Mouse (Mus musculus) gastrocnemius, postnatal 25 days (tissue): ENCODE results near the gene Ddx11. TPM values are rescaled to one million over a fixed set of nuclear protein-coding genes. Genes with fewer than 3 reads are reported as not detected.
"Not testable (repeated sequence)": the region's sequence is repeated elsewhere in the genome, so short reads cannot be mapped to it uniquely, and the experiment has no call there.

ENCODE experiments used
- DNase-seq: peaks from one replicate; pipeline ENCODE4 v3.0.0; 2022
- total RNA-seq, 2 experiments: library from RNA; stranded (reverse); gene quantifications; 1 replicate in 1 of 2; 2 replicates in 1 of 2; pipeline ENCODE4 v1.2.3; 2021

Ddx11 gene
- total RNA-seq, 2 experiments from 2014 or later, result 0.38 to 0.48 TPM

DNA sequence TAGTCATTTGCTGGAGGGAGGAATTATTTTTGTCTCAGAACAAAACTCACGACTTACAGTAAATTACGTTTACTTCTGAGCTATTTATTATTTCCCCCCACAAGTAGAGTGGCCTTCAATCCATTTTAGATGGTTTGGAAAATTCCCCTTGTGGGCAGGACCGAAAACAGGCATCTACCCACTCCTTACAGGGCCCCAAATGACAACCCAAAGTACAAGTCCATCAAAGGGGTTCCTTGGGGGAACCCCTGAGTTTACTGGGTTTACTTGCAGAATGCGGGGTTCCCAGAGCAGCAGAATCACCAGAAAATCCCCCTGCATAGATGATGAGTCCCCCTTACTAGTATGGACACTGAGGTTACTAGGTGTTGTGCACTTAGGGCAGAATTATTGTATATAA is 11.2 kb upstream of the Ddx11 start:
- DNase-seq, result no peak

DNA sequence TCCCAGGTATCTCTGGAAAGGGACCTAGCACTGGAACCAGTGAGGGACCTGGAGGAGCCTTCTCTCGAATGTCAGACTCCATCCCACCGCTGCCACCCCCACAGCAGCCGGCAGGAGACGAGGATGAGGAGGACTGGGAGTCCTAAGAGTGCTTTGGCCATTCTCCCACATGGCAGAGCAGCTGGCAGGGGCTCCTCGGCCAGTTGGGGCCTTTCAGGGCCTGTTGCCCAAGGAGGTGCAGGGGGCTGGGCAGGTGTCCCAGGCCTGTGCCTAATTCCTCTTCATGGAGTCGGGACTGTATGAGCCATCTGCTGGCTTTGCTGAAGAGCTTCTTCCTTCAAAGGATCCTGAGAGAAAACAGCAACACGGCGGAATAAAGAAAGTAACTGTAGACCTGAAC is 4.3 kb upstream of the Ddx11 start:
- DNase-seq, result no peak

DNA sequence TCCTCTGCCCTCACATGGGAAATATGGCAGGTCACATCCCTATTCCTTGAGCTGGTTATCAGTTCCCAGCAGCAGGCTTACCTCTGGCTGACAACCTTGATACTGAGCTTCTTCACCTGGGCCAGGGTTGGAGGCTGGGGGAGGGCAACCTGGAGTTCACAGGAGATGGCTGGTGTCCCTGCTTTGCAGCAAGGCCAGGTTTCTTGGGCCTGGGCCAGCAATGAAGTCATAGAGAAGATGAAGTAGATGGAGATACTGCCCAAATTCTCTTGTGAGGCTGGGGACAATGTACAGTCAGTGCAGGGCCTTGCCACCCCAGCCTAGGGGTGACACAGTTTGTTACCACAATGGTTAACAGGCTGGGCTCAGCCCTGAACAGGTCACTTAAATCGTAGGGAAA is 2.6 kb upstream of the Ddx11 start:
- no peak for DNase-seq

DNA sequence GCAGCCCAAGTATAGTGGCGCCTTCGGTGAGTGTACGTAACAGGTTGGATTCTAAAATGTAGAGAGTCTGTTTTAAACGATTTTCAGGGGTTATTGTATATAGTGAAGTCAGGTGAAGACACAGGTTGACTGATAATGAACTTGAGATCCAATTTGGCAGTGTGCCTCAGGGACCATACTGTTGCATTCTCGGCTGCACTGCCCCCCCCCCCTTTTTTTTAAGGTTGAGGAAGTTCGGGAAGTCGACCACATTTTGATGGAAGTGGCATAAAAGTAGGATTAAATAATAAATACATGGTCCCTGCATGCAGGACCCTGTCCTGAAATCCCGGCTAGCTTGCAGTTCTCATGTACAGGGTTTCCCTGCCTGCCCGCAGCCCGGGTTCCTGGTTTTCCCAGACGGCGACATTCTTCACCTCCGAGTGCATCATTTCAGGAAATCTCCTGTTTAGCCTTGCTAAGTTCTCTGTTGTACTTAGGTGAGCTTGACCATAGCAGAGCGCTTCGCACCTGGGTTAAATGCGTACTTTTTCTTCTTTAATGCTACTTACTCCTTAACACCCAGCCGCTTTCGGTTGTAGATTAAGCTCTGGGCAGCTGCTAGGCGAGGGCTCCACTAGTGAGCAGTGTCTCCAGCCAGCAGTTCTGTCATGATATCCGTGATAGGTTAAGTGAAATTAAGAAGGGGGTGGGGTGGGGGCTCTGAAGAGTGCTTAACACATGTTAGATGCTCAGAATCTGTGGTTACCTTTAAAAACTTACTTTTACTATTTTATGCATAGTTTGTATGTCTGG is 693 bp downstream of the Ddx11 start:
- no peak for DNase-seq

DNA sequence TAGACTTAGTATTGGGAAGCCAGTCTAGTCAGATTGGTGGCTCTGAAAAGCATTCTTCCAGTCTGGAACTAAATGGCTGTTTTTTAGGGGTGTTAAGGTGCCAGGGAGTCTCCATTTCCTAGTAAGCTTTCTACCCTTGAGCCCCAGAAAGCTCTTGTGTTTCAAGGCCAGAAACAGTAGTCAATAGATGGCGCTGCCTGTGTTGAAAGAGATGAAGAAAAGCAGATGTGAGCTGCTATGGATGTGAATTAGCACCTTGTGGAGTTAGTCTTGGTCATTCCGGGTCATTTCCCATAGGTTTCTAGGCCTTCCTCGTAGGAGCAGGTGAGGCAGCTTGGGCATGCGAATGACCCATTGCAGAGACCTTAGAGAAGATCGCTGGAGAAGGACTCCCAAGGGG is 1.9 kb downstream of the Ddx11 start:
- no peak for DNase-seq

DNA sequence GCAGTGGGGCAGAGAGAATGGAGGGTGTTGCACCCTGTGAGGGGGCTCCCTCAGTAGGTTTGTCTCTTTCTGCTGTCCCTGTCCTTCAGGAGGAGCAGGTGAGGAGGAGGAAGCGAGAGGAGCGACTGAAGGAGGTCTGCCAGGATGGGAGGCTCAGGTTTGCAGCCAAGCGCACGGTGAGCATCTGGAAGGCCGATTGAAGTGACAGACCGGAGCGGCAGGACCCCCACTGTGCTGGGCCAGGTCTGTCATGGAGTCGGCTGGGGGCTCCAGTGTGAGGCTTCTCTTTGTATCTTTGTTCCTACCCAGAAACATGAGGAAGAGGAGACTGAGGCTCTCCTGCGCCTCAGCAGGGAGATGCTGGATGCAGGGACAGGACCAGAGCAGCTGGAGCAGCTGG is 7.1 kb downstream of the Ddx11 start:
- no peak for DNase-seq

DNA sequence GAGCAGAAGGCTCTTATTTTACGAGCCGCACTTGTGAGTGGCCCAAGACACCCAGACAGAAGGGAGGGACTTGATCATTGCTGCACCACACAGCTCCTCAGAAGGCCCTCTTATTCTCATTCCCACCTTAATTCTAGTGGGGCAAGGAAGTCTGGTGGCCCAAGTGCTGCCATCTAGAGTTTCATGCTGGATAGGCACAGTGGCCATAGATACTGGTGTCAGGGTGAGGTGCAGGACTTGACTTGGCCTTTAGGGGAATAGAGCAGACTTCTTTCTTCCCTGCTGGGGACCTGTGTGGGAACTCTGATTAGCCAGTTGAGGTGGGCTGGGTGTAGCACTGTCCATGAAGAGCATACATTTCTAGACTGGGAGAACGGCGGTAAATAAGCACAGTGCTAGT is 7.9 kb downstream of the Ddx11 start:
- DNase-seq, result no peak

DNA sequence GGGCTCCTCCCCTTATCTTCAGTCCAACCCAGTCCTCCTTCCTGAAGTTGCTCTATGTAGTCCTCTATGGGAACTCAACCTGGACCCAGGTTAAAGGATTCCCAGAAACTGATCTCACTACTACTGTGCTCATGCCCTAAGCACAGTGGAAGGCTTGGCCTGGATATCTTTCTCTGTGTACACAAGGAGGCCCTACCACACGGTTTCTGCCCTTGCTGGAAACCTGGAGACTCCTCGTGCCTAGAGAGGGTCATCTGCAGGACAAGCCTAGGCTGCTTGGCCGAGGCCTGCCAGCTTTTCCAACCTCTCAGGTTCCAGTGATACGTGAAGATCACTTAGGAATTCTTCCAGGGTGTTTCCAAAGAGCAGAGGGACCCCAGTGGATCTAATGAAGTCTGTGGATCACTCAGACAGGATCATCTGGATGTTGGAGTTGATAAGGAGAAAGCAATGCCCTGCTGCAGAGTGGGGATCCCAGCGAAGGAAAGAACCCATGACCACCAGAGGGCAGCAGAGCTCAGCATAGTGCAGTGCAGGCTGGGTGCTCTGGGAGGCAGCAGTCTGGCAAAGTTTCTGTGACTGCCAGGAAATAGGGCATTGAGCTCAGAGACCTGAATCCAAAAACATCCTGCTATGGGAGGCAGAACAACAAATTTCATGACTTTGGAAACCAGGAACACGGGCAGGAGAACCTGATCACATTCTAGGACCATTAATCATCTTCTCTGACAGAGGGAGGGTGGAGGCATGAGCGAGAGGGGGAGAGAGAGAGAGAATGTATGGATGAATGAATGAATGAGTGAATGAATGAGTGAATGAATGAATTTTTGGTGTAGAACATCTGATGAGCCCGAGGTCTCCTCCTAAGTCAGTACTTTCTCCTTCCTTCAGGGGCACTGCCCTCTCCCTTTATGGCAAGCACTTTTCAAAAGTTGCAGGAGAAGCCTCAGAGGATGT is 29.7 kb downstream of the Ddx11 start:
- DNase-seq, result not testable (repeated sequence)

DNA sequence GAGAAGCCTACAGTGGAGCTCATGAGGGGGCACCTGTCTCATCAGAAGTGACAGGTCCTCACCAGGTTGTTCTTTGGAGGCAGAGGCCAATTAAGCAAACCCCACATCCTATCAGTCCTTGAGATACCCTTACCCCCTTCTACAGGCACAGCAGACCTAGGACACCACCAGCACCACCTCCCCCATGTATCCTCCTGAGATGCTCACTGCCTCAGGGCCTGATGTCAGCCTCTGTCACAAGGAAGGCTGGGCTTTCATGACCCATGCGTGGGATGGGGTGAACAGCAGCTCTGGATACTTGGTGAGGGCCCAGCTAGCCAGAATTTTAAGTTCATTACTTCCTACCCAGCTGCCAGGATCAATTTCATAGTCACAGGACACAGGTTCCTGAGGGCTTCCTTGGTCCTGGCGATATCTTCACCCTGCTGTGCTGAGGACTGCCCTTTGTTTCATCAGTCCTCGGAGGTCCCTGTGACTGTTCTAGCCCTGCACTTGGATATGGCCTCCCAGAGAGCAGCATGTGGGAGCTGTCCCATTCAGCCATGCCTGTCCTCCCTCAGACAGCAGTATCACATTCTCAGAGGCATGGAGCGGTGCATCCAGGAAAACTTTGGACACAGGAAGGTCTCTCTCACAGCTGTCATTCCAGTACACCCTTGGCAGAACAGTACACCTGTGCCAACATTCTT is 30.6 kb downstream of the Ddx11 start:
- not testable (repeated sequence) for DNase-seq

DNA sequence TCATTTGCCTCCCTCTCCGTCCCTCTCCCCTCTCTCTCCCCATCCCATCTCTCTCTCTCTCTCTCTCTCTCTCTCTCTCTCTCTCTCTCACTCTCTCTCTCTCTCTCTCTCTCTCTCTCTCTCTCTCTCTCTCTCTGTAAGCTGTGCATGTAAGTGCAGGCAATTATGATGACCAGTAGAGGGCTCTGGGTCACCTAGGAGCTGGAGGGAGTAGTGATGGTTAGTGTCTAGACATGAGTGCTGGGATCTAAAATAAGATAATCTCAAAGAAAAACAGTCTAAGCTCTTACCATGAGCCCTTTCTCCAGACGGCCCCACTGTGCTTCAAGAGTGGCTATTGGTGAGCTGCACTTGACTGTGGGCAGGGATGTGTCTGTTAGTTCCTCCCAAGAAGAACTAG is 31.6 kb downstream of the Ddx11 start:
- no peak for DNase-seq

DNA sequence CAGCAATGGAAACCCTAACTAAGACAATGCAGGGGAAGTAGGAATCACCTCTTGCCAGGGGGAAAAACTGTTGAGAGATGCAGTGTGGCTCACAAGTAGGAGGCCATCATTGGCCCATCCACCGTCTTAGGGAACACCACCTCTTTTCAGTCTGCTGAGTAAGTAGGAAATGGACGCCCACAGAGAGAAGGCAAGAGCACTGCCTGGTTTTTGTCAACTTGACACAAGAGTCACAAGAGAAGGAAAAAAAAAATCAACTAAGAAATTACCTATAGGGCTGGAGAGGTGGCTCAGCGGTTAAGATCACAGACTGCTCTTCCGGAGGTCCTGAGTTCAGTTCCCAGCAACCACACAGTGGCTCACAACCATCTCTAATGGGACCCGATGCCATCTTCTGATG is 35.0 kb downstream of the Ddx11 start:
- DNase-seq, result no peak

DNA sequence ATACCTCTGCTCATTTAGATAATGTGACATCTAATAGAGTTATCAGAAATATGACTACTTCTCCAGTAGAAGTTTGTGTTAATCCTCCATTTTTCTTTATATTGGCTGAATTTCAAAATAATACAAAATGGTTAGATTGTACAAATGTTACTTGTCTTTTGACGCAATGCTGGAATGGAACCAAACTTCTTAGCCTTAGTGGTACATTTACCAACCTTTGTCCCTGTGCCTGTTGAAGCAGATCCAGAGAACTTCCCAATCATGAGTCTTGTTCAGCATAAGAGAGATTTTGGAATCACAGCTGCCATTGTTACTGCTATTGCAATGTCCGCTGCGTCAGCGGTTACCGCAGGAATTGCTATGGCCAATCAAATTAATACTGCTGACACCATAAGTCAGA is 43.8 kb downstream of the Ddx11 start:
- not testable (repeated sequence) for DNase-seq

DNA sequence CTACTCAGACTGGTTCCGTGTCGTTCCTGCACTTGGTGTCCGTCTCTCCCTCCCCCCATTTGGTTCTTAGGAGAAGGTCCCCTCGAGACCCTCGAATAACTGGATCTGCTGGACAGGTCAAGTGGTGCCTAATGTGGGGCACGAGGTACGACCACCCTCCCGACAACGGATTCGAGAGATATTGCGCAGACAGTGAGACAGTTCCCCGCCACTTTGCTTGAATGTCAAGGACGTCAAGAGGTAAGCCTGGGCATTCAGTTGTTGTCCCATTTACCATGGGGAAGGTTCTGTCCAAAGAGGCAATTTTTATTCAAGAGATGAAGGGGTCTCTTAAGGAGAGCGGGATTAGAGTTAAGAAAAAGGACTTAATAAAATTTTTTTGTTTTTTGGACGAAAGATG is 47.7 kb downstream of the Ddx11 start:
- not testable (repeated sequence) for DNase-seq

DNA sequence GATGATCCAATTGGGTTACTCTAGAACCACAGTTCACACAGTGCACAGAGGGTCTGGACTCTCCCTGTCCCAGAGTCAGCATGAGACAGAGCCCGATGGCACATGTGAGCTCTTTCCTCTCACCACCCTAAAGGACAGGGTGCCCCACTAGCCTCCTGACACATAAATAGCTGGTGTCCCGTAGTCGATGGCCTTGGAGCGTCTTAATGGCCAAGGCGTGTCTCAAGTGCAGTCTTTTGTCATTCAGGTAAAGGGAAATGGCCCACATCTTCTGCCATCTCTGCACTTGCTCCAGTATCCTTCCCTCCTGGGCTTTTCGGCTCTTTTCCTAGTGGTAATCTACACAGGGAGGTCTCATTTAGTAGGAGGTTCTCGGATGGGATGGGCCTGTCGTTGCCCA is 67.3 kb downstream of the Ddx11 start:
- no peak for DNase-seq

DNA sequence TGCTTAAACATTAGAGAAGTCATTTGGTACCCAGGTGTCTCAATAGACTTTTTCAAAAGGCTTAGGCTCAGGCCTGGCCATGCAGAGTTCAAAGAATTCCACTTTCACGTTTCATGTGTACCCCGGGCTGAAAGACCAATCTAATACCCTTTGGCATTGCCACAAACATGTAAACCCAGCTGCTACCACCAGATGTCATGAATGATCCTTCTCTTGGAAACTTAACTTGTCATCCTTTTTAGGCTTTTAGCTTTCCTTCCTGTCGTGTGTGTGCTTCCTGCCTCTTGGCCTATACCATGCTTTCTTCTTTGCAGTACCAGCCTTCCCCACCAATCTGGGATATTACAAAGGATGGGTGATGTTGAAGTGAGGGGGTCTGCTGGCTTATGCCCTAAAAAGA is 73.7 kb downstream of the Ddx11 start:
- DNase-seq, result no peak

Other genes with a start within 250 kb of the Ddx11 start
- gene Ralbp1, start 237.7 kb upstream of the Ddx11 start, total RNA-seq, result 10 to 100 TPM; 20.2 to 20.5 TPM
- 10 to 100 TPM; 22.1 to 26.8 TPM for gene Twsg1, start 172.3 kb upstream of the Ddx11 start, total RNA-seq
- 10 to 100 TPM in 1 of 2 experiments, 1 to 10 TPM in 1; 9.7 to 13.7 TPM for gene Ankrd12, start 46.4 kb upstream of the Ddx11 start, total RNA-seq
- 100 to 1,000 TPM; 731 to 746 TPM for gene Ndufv2, start 22.0 kb upstream of the Ddx11 start, total RNA-seq
- 10 to 100 TPM; 12.8 to 14.1 TPM for gene Washc1, start 12.0 kb upstream of the Ddx11 start, total RNA-seq